Mouse (Mus musculus) hindbrain, embryonic 15.5 days (tissue): ENCODE data around the gene C1ql4. TPM values are rescaled to one million over a fixed set of nuclear protein-coding genes. Genes with fewer than 3 reads are reported as not detected.

Experiments used
- ATAC-seq: fragments of 200-750 bp; cut with Nextera tagmentation; 2 replicates; pipeline ENCODE4 v1.8.0; 2017; ENCODE audit warnings: low read depth, moderate number of reproducible peaks, moderate TSS enrichment; ENCODE audit not compliant: low FRiP score
- H3K27ac ChIP-seq: fragments of 300-500 bp; sonication (generic); replicated peaks from 2 replicates; pipeline ENCODE4 v1.5.1; 2015; ENCODE audit warnings: mild to moderate bottlenecking, inconsistent platforms
- H3K27me3 ChIP-seq: fragments of 300-500 bp; sonication (generic); 2 replicates; pipeline ENCODE4 v1.6.1; 2015; ENCODE audit warnings: control low read depth, inconsistent platforms
- H3K36me3 ChIP-seq: fragments of 300-500 bp; sonication (generic); 2 replicates; pipeline ENCODE4 v1.6.1; 2015; ENCODE audit warnings: control low read depth, inconsistent platforms
- H3K4me1 ChIP-seq: fragments of 300-500 bp; sonication (generic); replicated peaks from 2 replicates; pipeline ENCODE4 v1.6.1; 2015; ENCODE audit warnings: control low read depth, inconsistent platforms
- H3K4me2 ChIP-seq: fragments of 300-500 bp; sonication (generic); 2 replicates; pipeline ENCODE4 v1.6.1; 2015; ENCODE audit warnings: moderate library complexity, mild to moderate bottlenecking, inconsistent platforms
- H3K4me3 ChIP-seq: fragments of 300-500 bp; sonication (generic); 2 replicates; pipeline ENCODE4 v1.5.1; 2015; ENCODE audit warnings: mild to moderate bottlenecking, inconsistent platforms
- H3K9ac ChIP-seq: fragments of 300-500 bp; sonication (generic); 2 replicates; pipeline ENCODE4 v1.6.1; 2015; ENCODE audit warnings: inconsistent platforms
- H3K9me3 ChIP-seq: fragments of 300-500 bp; sonication (generic); 2 replicates; pipeline ENCODE4 v1.6.1; 2016; ENCODE audit warnings: control low read depth, inconsistent platforms
- WGBS: fragments of 180-500 bp; shearing (Covaris S2); methylation state at CpG from one replicate; pipeline ENCODE4 v1.1.7; 2015; 5-methylcytosine and 5-hydroxymethylcytosine counted together
- microRNA-seq: library from miRNA; unstranded; fragments of <30 nt; microRNA quantifications from one replicate; pipeline ENCODE4, GENCODE M21; 2016
- polyA plus RNA-seq: library from polyadenylated mRNA; unstranded; fragments of >200 nt; fragmentation: Nextera tagmentation; extraction: Ambion mirVana; gene quantifications from 2 replicates; pipeline ENCODE4 v1.2.1, GENCODE M21; 2015

The C1ql4 gene
- polyA plus RNA-seq, 1 experiment from 2014 or later, result 6.4 TPM

DNA sequence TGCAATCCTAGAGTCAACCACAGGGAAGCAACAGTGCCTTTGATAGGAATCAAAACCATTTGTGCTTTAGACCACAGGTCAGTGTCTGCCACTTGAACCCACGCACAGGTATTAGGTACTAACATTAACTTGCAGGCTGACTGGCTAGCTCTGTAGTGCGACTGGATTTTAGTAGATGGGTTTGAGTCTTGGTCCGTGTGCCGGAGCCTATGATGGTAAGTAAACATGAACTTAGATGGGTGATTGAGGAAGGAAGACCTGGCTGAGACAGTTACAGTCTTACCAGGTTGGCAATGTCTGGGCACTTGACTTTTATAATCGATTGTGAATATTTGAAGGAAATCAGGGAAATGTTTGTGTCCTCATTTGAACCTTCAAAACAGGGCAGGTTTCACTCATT, 48.8 kb downstream of the C1ql4 start:
- Histone ChIP-seq H3K27me3 (no peaks in the 10 kb centered on the region), H3K36me3 (no peaks in the 10 kb centered on the region), H3K4me3 (no peak overlapping the region), H3K9me3 (no peaks in the 10 kb centered on the region), H3K4me1 (peaks cover 9% of the 10 kb centered on the region; the same call in 1 of the 2 replicates), H3K9ac (no peak overlapping the region), H3K27ac (no peak overlapping the region), H3K4me2 (no peak overlapping the region)
- ATAC-seq, result no peak
- WGBS, result 93% methylated on average over 5 of the region's 5 CpGs

DNA sequence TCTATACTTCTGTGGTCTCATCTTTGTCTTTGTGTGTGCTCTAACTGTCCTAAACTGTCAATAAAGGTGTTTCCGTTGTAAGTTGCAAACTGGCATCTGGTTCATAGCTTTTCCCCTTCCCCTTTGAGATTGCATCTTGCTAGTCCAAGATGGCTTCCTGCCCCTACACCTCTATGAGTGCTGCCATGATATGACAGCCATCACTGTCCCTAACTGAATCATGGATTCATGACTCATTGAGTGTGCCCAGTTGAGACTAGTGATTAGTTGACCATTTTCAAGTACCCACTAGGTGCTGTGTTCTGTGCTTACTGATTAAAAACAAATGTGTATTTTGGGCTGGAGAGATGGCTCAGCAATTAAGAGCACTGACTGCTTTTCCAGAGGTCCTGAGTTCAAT, 49.6 kb downstream of the C1ql4 start:
- H3K4me1 ChIP-seq, result peaks cover 9% of the 10 kb centered on the region; the same call in 1 of the 2 replicates
- no peak overlapping the region for H3K4me2 ChIP-seq
- H3K36me3 ChIP-seq, result no peaks in the 10 kb centered on the region
- H3K27ac ChIP-seq, result no peak overlapping the region
- no peaks in the 10 kb centered on the region for H3K9me3 ChIP-seq
- H3K4me3 ChIP-seq, result no peak overlapping the region
- WGBS, result 91% methylated on average over 1 of the region's 1 CpGs
- H3K27me3 ChIP-seq, result no peaks in the 10 kb centered on the region
- ATAC-seq, result no peak
- H3K9ac ChIP-seq, result no peak overlapping the region

DNA sequence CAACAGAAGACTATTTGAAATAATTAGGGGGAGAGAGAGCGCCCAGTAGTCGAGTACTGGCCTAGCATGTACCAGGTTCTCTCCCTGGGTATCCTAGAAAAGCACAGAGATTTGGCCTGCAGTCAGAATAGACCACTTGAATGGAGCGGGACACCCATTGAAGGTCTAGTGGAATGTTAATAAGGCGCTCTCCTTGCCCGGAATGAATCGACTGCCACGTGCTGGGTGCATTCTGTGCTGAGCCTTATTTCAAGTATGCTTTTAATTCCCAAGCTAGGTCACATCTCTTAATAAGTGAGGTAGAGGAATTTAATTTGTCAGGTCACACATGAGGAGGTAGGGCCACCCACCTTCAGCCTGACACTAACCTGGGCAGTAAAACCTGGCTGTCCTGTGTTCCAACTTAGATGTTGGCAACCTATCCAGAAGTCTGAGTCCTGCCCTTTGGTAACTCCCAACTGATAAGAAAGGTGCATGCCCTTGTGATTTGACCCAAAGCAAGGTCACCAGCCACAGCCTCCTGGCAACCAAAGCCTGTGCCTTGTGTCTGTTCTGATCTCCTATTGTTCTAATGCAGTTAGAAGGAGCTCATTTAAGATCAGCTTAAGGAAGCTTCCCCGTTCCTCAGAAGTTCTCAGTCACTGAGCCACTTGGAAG, 51.2 kb downstream of the C1ql4 start:
- Histone ChIP-seq H3K27ac (no peak overlapping the region), H3K36me3 (no peaks in the 10 kb centered on the region), H3K4me2 (no peak overlapping the region), H3K9ac (no peak overlapping the region), H3K9me3 (no peaks in the 10 kb centered on the region), H3K4me1 (peaks cover 9% of the 10 kb centered on the region; the same call in 1 of the 2 replicates), H3K27me3 (no peaks in the 10 kb centered on the region), H3K4me3 (no peak overlapping the region)
- 84% methylated on average over 8 of the region's 8 CpGs for WGBS
- no peak for ATAC-seq

DNA sequence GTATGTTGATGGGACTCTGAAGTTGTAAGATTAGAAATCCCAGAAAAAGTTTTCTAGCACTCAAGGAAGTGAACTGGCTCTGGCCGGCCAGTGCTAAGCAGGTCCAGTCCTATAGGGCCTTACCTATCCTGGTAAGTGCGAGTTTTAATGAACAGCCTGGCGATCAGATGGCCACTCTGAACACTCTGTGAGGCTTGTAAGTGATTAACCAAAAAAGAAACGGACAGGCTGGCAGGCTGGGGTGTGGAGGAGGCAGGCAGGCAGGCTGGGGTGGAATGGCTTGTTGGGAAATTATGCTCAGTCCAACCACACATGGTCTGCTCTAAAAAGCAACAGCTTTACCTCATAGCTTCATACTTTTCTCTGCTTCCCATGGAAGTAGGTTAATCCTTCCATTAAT, 52.2 kb downstream of the C1ql4 start:
- Histone ChIP-seq H3K9me3 (no peaks in the 10 kb centered on the region), H3K36me3 (no peaks in the 10 kb centered on the region), H3K4me2 (no peak overlapping the region), H3K27me3 (peaks cover 6% of the 10 kb centered on the region; the same call in 1 of the 2 replicates), H3K9ac (no peak overlapping the region), H3K27ac (no peak overlapping the region), H3K4me1 (peaks cover under 1% of the 10 kb centered on the region), H3K4me3 (no peak overlapping the region)
- 85% methylated on average over 4 of the region's 4 CpGs for WGBS
- ATAC-seq, result no peak

Small RNA genes lying within 50 kb of the gene (microRNA-seq; reads per million reads assigned to microRNA genes)
- not detected for gene Mir6960

Other genes with a start within 250 kb of the C1ql4 start
- 10.6 and 11.4 TPM in 2 replicates for gene Kmt2d, start 216.6 kb downstream of the C1ql4 start, polyA plus RNA-seq
- gene Rhebl1, start 193.3 kb downstream of the C1ql4 start, polyA plus RNA-seq, result 32.1 and 34.5 TPM in 2 replicates
- gene Dhh, start 189.3 kb downstream of the C1ql4 start, polyA plus RNA-seq, result 1.9 and 2.5 TPM in 2 replicates
- gene Lmbr1l, start 169.6 kb downstream of the C1ql4 start, polyA plus RNA-seq, result 26.8 and 29.3 TPM in 2 replicates
- 1,411 and 1,419 TPM in 2 replicates for gene Tuba1b, start 153.3 kb downstream of the C1ql4 start, polyA plus RNA-seq
- gene Gm49450, start 134.3 kb downstream of the C1ql4 start, polyA plus RNA-seq, result not detected in 2 replicates
- 14,750 and 15,534 TPM in 2 replicates for gene Tuba1a, start 134.1 kb downstream of the C1ql4 start, polyA plus RNA-seq
- gene Tuba1c, start 57.9 kb downstream of the C1ql4 start, polyA plus RNA-seq, result 22.5 and 25.3 TPM in 2 replicates
- gene Prph, start 32.6 kb downstream of the C1ql4 start, polyA plus RNA-seq, result 57.5 and 89.3 TPM in 2 replicates
- gene Troap, start 13.2 kb downstream of the C1ql4 start, polyA plus RNA-seq, result 8.5 and 10.1 TPM in 2 replicates
- 1.1 and 1.3 TPM in 2 replicates for gene Dnajc22, start 5.4 kb upstream of the C1ql4 start, polyA plus RNA-seq
- 32.3 and 34.9 TPM in 2 replicates for gene Spats2, start 38.1 kb upstream of the C1ql4 start, polyA plus RNA-seq
- gene Kcnh3, start 137.0 kb upstream of the C1ql4 start, polyA plus RNA-seq, result 0.81 and 1.5 TPM in 2 replicates
- 203 and 209 TPM in 2 replicates for gene Mcrs1, start 164.1 kb upstream of the C1ql4 start, polyA plus RNA-seq
- 108 and 114 TPM in 2 replicates for gene Prpf40b, start 207.3 kb upstream of the C1ql4 start, polyA plus RNA-seq
- 0.55 and 0.86 TPM in 2 replicates for gene Fam186b, start 208.1 kb upstream of the C1ql4 start, polyA plus RNA-seq